Mouse (Mus musculus): Measurements from ENCODE around the gene Gm11237.

DNA sequence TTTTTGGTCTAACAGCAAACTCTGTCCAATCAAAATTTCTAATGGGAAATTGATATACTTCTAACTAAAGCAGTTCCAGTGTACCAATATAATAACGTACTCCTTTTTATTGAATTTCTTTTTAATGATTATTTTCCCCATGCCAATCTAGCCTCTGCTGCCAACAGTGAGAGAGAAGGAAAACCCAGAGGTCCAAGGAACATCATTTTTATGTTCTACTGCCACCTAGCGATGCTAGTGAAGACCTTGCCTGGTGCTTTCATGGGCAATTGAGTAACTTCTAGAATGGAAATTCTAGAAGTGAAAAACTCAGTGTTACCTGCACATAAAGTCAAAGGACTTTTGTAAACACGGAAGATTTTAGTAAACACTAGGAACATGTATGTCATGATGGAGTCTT is 23.5 kb upstream of the Gm11237 start:
- TF ChIP-seq EP300 (IDR thresholded peaks at IDR 0.05; ENCODE audit: insufficient read depth, low read depth, low read length) (no peak), CTCF (IDR thresholded peaks at IDR 0.05; ENCODE audit: low read depth, low read length) (no peak)

Data from ES-Bruce4 (cell line).